Mouse (Mus musculus) midbrain, embryonic 11.5 days (tissue): ENCODE measurements around the gene Apoo. TPM values are rescaled to one million over a fixed set of nuclear protein-coding genes. Genes with fewer than 3 reads are reported as not detected.

Source experiments
- microRNA-seq: library from miRNA; unstranded; fragments of <30 nt; microRNA quantifications from one replicate; pipeline ENCODE4, GENCODE M21; 2017
- polyA plus RNA-seq: library from polyadenylated mRNA; unstranded; fragments of >200 nt; fragmentation: Nextera tagmentation; extraction: Ambion mirVana; gene quantifications from 2 replicates; pipeline ENCODE4 v1.2.1, GENCODE M21; 2014

The Apoo gene
- polyA plus RNA-seq, 1 experiment from 2014 or later, result 111 TPM

Small RNA genes within 50 kb of the gene (microRNA-seq; reads per million reads assigned to microRNA genes)
- gene Gm44477, result not detected

Other genes starting within 250 kb of the Apoo start
- gene Zfx, start 243.4 kb upstream of the Apoo start, polyA plus RNA-seq, result 28.6 and 31.0 TPM in 2 replicates
- gene Eif2s3x, start 154.3 kb upstream of the Apoo start, polyA plus RNA-seq, result 126 and 140 TPM in 2 replicates
- 11.3 and 15.4 TPM in 2 replicates for gene Klhl15, start 132.5 kb upstream of the Apoo start, polyA plus RNA-seq
- 0.18 TPM in 1 of 2 replicates, not detected in the other for gene Fam90a1b, start 340 bp upstream of the Apoo start, polyA plus RNA-seq
- 738 and 790 TPM in 2 replicates for gene Maged1, start 175.0 kb downstream of the Apoo start, polyA plus RNA-seq